Mouse (Mus musculus) neural tube, embryonic 14.5 days (tissue): ENCODE data around the gene Gm17416. TPM values are rescaled to one million over a fixed set of nuclear protein-coding genes. Genes with fewer than 3 reads are reported as not detected.

Experiments used
- ATAC-seq: fragments of 200-750 bp; cut with Nextera tagmentation; 2 replicates; pipeline ENCODE4 v1.8.0; 2017; ENCODE audit warnings: low read depth, mild to moderate bottlenecking, moderate TSS enrichment, moderate library complexity
- H3K27ac ChIP-seq: fragments of 300-500 bp; sonication (generic); 2 replicates; pipeline ENCODE4 v1.5.1; 2014; ENCODE audit warnings: low read depth, mild to moderate bottlenecking, control low read depth, low read length, moderate library complexity, mixed read lengths
- H3K27me3 ChIP-seq: fragments of 300-500 bp; sonication (generic); 2 replicates; pipeline ENCODE4 v1.6.1; 2014; ENCODE audit warnings: low read length; ENCODE audit not compliant: control insufficient read depth, insufficient read depth
- H3K36me3 ChIP-seq: fragments of 300-500 bp; sonication (generic); 2 replicates; pipeline ENCODE4 v1.6.1; 2014; ENCODE audit warnings: low read length, mixed read lengths; ENCODE audit not compliant: control insufficient read depth, insufficient read depth
- H3K4me1 ChIP-seq: fragments of 300-500 bp; sonication (generic); 2 replicates; pipeline ENCODE4 v1.6.1; 2014; ENCODE audit warnings: low read length; ENCODE audit not compliant: control insufficient read depth, insufficient read depth
- H3K4me2 ChIP-seq: fragments of 300-500 bp; sonication (generic); 2 replicates; pipeline ENCODE4 v1.6.1; 2014; ENCODE audit warnings: mild to moderate bottlenecking, low read depth, low read length, control low read depth
- H3K4me3 ChIP-seq: fragments of 300-500 bp; sonication (generic); 2 replicates; pipeline ENCODE4 v1.5.1; 2014; ENCODE audit warnings: low read depth, low read length, control low read depth, mixed read lengths
- H3K9ac ChIP-seq: fragments of 300-500 bp; sonication (generic); replicated peaks from 2 replicates; pipeline ENCODE4 v1.6.1; 2014; ENCODE audit warnings: low read depth, mild to moderate bottlenecking, control low read depth, low read length, mixed read lengths
- H3K9me3 ChIP-seq: fragments of 300-500 bp; sonication (generic); 2 replicates; pipeline ENCODE4 v1.6.1; 2016; ENCODE audit warnings: low read length; ENCODE audit not compliant: control insufficient read depth
- WGBS: fragments of 180-500 bp; shearing (Covaris S2); extraction: QIAGEN DNeasy Blood & Tissue Kit; methylation state at CpG from one replicate; pipeline ENCODE4 v1.1.7; 2014; 5-methylcytosine and 5-hydroxymethylcytosine counted together
- polyA plus RNA-seq: library from polyadenylated mRNA; unstranded; fragments of >200 nt; fragmentation: Nextera tagmentation; extraction: Ambion mirVana; gene quantifications from 2 replicates; pipeline ENCODE4 v1.2.1, GENCODE M21; 2014

The Gm17416 gene
- polyA plus RNA-seq, 1 experiment from 2014 or later, result not detected

GRCm38 (mm10) chr2:152599299-152599698, 30.2 kb downstream of the Gm17416 start, which contains the start of gene Defb45:
TSS of gene Defb45 (minus strand) at chr2:152599399.
- no peak within 1 kb of the TSS for H3K9ac ChIP-seq
- H3K27me3 ChIP-seq, result no peaks in the 10 kb centered on the region
- no peaks in the 10 kb centered on the region for H3K36me3 ChIP-seq
- H3K4me3 ChIP-seq, result no peak within 1 kb of the TSS
- 73% methylated on average over 7 of the region's 7 CpGs for WGBS
- no peak for ATAC-seq
- no peaks in the 10 kb centered on the region for H3K4me1 ChIP-seq
- H3K9me3 ChIP-seq, result no peaks in the 10 kb centered on the region
- no peak within 1 kb of the TSS for H3K27ac ChIP-seq
- no peak within 1 kb of the TSS for H3K4me2 ChIP-seq

GRCm38 (mm10) chr2:152600076-152600475, 30.9 kb downstream of the Gm17416 start:
- no peak overlapping the region for H3K4me3 ChIP-seq
- 78% methylated on average over 6 of the region's 6 CpGs for WGBS
- H3K27me3 ChIP-seq, result no peaks in the 10 kb centered on the region
- H3K9ac ChIP-seq, result no peak overlapping the region
- no peaks in the 10 kb centered on the region for H3K9me3 ChIP-seq
- no peak for ATAC-seq
- no peak overlapping the region for H3K27ac ChIP-seq
- H3K4me1 ChIP-seq, result no peaks in the 10 kb centered on the region
- no peak overlapping the region for H3K4me2 ChIP-seq
- no peaks in the 10 kb centered on the region for H3K36me3 ChIP-seq

- no peak overlapping the region for H3K9ac ChIP-seq
- no peak overlapping the region for H3K27ac ChIP-seq
- no peaks in the 10 kb centered on the region for H3K9me3 ChIP-seq
- H3K4me1 ChIP-seq, result no peaks in the 10 kb centered on the region
- 76% methylated on average over 4 of the region's 4 CpGs for WGBS
- no peak overlapping the region for H3K4me2 ChIP-seq
- H3K4me3 ChIP-seq, result no peak overlapping the region
- no peak for ATAC-seq
- H3K36me3 ChIP-seq, result no peaks in the 10 kb centered on the region
- H3K27me3 ChIP-seq, result no peaks in the 10 kb centered on the region
These were observed 32.3 kb downstream of the Gm17416 start for GRCm38 (mm10) chr2:152601275-152601960.

- H3K36me3 ChIP-seq, result no peaks in the 10 kb centered on the region
- no peak within 1 kb of the TSS for H3K4me3 ChIP-seq
- 87% methylated on average over 15 of the region's 15 CpGs for WGBS
These were observed 34.9 kb downstream of the Gm17416 start, which contains the start of gene Defb36 for GRCm38 (mm10) chr2:152604057-152604456. TSS of gene Defb36 (plus strand) at chr2:152604327.

GRCm38 (mm10) chr2:152607746-152608145, 38.6 kb downstream of the Gm17416 start:
- Histone ChIP-seq H3K27me3 (no peaks in the 10 kb centered on the region), H3K27ac (no peak overlapping the region), H3K4me2 (no peak overlapping the region), H3K4me3 (no peak overlapping the region), H3K36me3 (no peaks in the 10 kb centered on the region), H3K9me3 (no peaks in the 10 kb centered on the region), H3K4me1 (no peaks in the 10 kb centered on the region), H3K9ac (no peak overlapping the region)
- no peak for ATAC-seq
- WGBS, result 53% methylated on average over 6 of the region's 6 CpGs

More at GRCm38 (mm10) chr2:152604057-152604456, 34.9 kb downstream of the Gm17416 start, which contains the start of gene Defb36:
- no peak within 1 kb of the TSS for H3K27ac ChIP-seq
- no peak within 1 kb of the TSS for H3K9ac ChIP-seq
- H3K4me1 ChIP-seq, result no peaks in the 10 kb centered on the region
- no peaks in the 10 kb centered on the region for H3K27me3 ChIP-seq
- ATAC-seq, result no peak
- no peaks in the 10 kb centered on the region for H3K9me3 ChIP-seq
- no peak within 1 kb of the TSS for H3K4me2 ChIP-seq

- ATAC-seq, result no peak
- 86% methylated on average over 1 of the region's 1 CpGs for WGBS
These were observed 39.6 kb downstream of the Gm17416 start for GRCm38 (mm10) chr2:152608719-152609118.

GRCm38 (mm10) chr2:152612193-152612592, 43.1 kb downstream of the Gm17416 start:
- H3K27me3 ChIP-seq, result no peaks in the 10 kb centered on the region
- H3K4me3 ChIP-seq, result no peak overlapping the region
- no peak overlapping the region for H3K4me2 ChIP-seq
- ATAC-seq, result no peak
- H3K4me1 ChIP-seq, result no peaks in the 10 kb centered on the region
- H3K36me3 ChIP-seq, result no peaks in the 10 kb centered on the region
- no peaks in the 10 kb centered on the region for H3K9me3 ChIP-seq
- 42% methylated on average over 7 of the region's 8 CpGs for WGBS
- no peak overlapping the region for H3K9ac ChIP-seq
- no peak overlapping the region for H3K27ac ChIP-seq

More at GRCm38 (mm10) chr2:152608719-152609118, 39.6 kb downstream of the Gm17416 start:
- H3K9ac ChIP-seq, result no peak overlapping the region
- H3K9me3 ChIP-seq, result no peaks in the 10 kb centered on the region
- H3K4me3 ChIP-seq, result no peak overlapping the region
- H3K27ac ChIP-seq, result no peak overlapping the region
- H3K4me1 ChIP-seq, result no peaks in the 10 kb centered on the region
- H3K4me2 ChIP-seq, result no peak overlapping the region
- H3K27me3 ChIP-seq, result no peaks in the 10 kb centered on the region
- H3K36me3 ChIP-seq, result no peaks in the 10 kb centered on the region

GRCm38 (mm10) chr2:152615563-152615962, 46.4 kb downstream of the Gm17416 start:
- ATAC-seq, result peak; percentile 69; the same call in 1 of the 2 replicates
- Histone ChIP-seq H3K4me2 (no peak overlapping the region), H3K9me3 (no peaks in the 10 kb centered on the region), H3K4me3 (no peak overlapping the region), H3K27ac (no peak overlapping the region), H3K4me1 (no peaks in the 10 kb centered on the region), H3K9ac (no peak overlapping the region), H3K36me3 (no peaks in the 10 kb centered on the region), H3K27me3 (no peaks in the 10 kb centered on the region)
- WGBS, result 9% methylated on average over 7 of the region's 7 CpGs

GRCm38 (mm10) chr2:152616470-152616869, 47.3 kb downstream of the Gm17416 start:
- no peak overlapping the region for H3K4me3 ChIP-seq
- no peak overlapping the region for H3K27ac ChIP-seq
- no peaks in the 10 kb centered on the region for H3K27me3 ChIP-seq
- no peak overlapping the region for H3K4me2 ChIP-seq
- H3K36me3 ChIP-seq, result no peaks in the 10 kb centered on the region
- no peaks in the 10 kb centered on the region for H3K9me3 ChIP-seq
- no peak for ATAC-seq
- 82% methylated on average over 6 of the region's 6 CpGs for WGBS
- no peak overlapping the region for H3K9ac ChIP-seq
- no peaks in the 10 kb centered on the region for H3K4me1 ChIP-seq
